8 mouse cellular contexts compared by ENCODE assay signal in genomic region chr4:148704756-148705155, GRCm38 (mm10).
DNase-seq lines count a peak whose midpoint lies in the region; ATAC-seq lines count a peak whose summit lies in the region.

No protein-coding gene starts in this region.

- H3K36me3 ChIP-seq in heart, embryonic 11.5 days (ENCODE audit: control insufficient read depth, insufficient read depth, low read length), result no peaks in the 10 kb centered on the region
- H3K36me3 ChIP-seq in forebrain, embryonic 14.5 days (ENCODE audit: control insufficient read depth, insufficient read depth, low read length), result no peaks in the 10 kb centered on the region
- H3K36me3 ChIP-seq in midbrain, embryonic 13.5 days, result no peaks in the 10 kb centered on the region

- H3K27ac ChIP-seq in heart, embryonic 11.5 days (ENCODE audit: low read depth, low read length), result no peak overlapping the region
- no peak overlapping the region for H3K27ac ChIP-seq in forebrain, embryonic 14.5 days (ENCODE audit: low read depth, low read length)
- no peak overlapping the region for H3K27ac ChIP-seq in midbrain, embryonic 13.5 days

- H3K4me3 ChIP-seq in heart, embryonic 11.5 days (ENCODE audit: low read depth, low read length), result no peak overlapping the region
- no peak overlapping the region for H3K4me3 ChIP-seq in forebrain, embryonic 14.5 days (ENCODE audit: low read depth, low read length)
- no peak overlapping the region for H3K4me3 ChIP-seq in midbrain, embryonic 13.5 days (replicated peaks)

- H3K27me3 ChIP-seq in heart, embryonic 11.5 days (ENCODE audit: control insufficient read depth, insufficient read depth, low read length), result peaks cover 7% of the 10 kb centered on the region
- H3K27me3 ChIP-seq in forebrain, embryonic 14.5 days (replicated peaks; ENCODE audit: control insufficient read depth, insufficient read depth, low read length), result no peaks in the 10 kb centered on the region
- H3K27me3 ChIP-seq in midbrain, embryonic 13.5 days, result peaks cover 19% of the 10 kb centered on the region; the same call in 1 of the 2 replicates

- WGBS in heart, embryonic 11.5 days (ENCODE audit: insufficient replicate concordance), result 35% methylated on average over 3 of the region's 3 CpGs
- 40% methylated on average over 3 of the region's 3 CpGs for WGBS in forebrain, embryonic 14.5 days
- WGBS in midbrain, embryonic 13.5 days, result 39% methylated on average over 3 of the region's 3 CpGs

- DNase-seq in heart, adult 11 months, result peak; percentile 88
- peak; percentile 54 to 55 for DNase-seq in B cell, adult 2 months
- peak; percentile 88 for DNase-seq in ZHBTc4 (ENCODE audit: low read depth, low spot score)
- DNase-seq in forebrain, embryonic 14.5 days (ENCODE audit: low spot score), result peak; percentile 64
- peak; percentile 75 for DNase-seq in kidney, postnatal 10 days
- peak; percentile 37 for DNase-seq in thymus, postnatal 36 days

- H3K4me1 ChIP-seq in heart, embryonic 11.5 days (ENCODE audit: control insufficient read depth, insufficient read depth, low read length), result 0 out of 2 replicates have a peak, but pooled peaks cover 3% of the 10 kb centered on the region
- H3K4me1 ChIP-seq in forebrain, embryonic 14.5 days (ENCODE audit: control insufficient read depth, insufficient read depth, low read length), result no peaks in the 10 kb centered on the region
- H3K4me1 ChIP-seq in midbrain, embryonic 13.5 days (replicated peaks), result peaks cover 12% of the 10 kb centered on the region

- H3K9me3 ChIP-seq in heart, embryonic 11.5 days (replicated peaks; ENCODE audit: control insufficient read depth, low read length), result no peaks in the 10 kb centered on the region
- H3K9me3 ChIP-seq in forebrain, embryonic 14.5 days (replicated peaks; ENCODE audit: control insufficient read depth, low read length), result no peaks in the 10 kb centered on the region
- no peaks in the 10 kb centered on the region for H3K9me3 ChIP-seq in midbrain, embryonic 13.5 days

- no peak overlapping the region for H3K9ac ChIP-seq in heart, embryonic 11.5 days (ENCODE audit: low read depth, low read length)
- H3K9ac ChIP-seq in forebrain, embryonic 14.5 days (ENCODE audit: low read length), result no peak overlapping the region
- H3K9ac ChIP-seq in midbrain, embryonic 13.5 days (replicated peaks), result no peak overlapping the region

- no peak overlapping the region for H3K4me2 ChIP-seq in heart, embryonic 11.5 days
- no peak overlapping the region for H3K4me2 ChIP-seq in forebrain, embryonic 14.5 days (ENCODE audit: low read length)
- no peak overlapping the region for H3K4me2 ChIP-seq in midbrain, embryonic 13.5 days (replicated peaks)

- no peak for ATAC-seq in heart, embryonic 11.5 days (replicated peaks; ENCODE audit: insufficient number of reproducible peaks, low FRiP score, low TSS enrichment)
- peak; percentile 48; the same call in 1 of the 2 replicates for ATAC-seq in forebrain, embryonic 14.5 days
- peak; percentile 62; the same call in 1 of the 2 replicates for ATAC-seq in midbrain, embryonic 13.5 days

Comparison
In these comparisons a context has a peak if more than half of its experiments do, and no peak if none do; other contexts are left out.
1. DNase-seq: peak in every context shown above with its lines; median percentile 88 in heart, adult 11 months; 88 in ZHBTc4; 75 in kidney, postnatal 10 days; 64 in forebrain, embryonic 14.5 days; 54 in B cell, adult 2 months; 37 in thymus, postnatal 36 days.